8 mouse cellular contexts compared by ENCODE assay signal in genomic region chr10:93261132-93261980, GRCm38 (mm10). TPM values are rescaled to one million over a fixed set of nuclear protein-coding genes. Genes with fewer than 3 reads are reported as not detected.
A peak's percentile ranks its signal among the peaks of the same experiment; 100 is the strongest.
DNase-seq lines count a peak whose midpoint lies in the region; TF ChIP-seq lines count a peak whose summit lies in the region.

No protein-coding gene starts in this region.

- no peak for TF ChIP-seq CTCF in liver, adult 2 months (IDR thresholded peaks at IDR 0.05; ENCODE audit: low read depth, low read length)

- intact Hi-C loops in gastrocnemius, postnatal 36 days (cut with DNase I): no loop called here

- peak overlapping the region; percentile 22; the same call in 1 of the 2 replicates for H3K9ac ChIP-seq in liver, adult 2 months (ENCODE audit: low read depth, low read length)

- no peak overlapping the region for H3K4me3 ChIP-seq in liver, adult 2 months (ENCODE audit: insufficient read depth, low read depth, low read length)

- H3K27ac ChIP-seq in liver, adult 2 months (replicated peaks; ENCODE audit: insufficient read depth, low read depth, low read length): peak overlapping the region; percentile 29

- no peaks in the 10 kb centered on the region for H3K27me3 ChIP-seq in liver, adult 2 months (ENCODE audit: control insufficient read depth, insufficient read depth, low read length)
- H3K27me3 ChIP-seq in splenic B cell, adult 2 months (ENCODE audit: control insufficient read depth, insufficient read depth, low read length, poor library complexity, severe bottlenecking): no peaks in the 10 kb centered on the region

- WGBS in liver, adult 2 months: 39% methylated on average over 16 of the region's 16 CpGs

- H3K36me3 ChIP-seq in liver, adult 2 months (ENCODE audit: control insufficient read depth, insufficient read depth, low read length): no peaks in the 10 kb centered on the region
- H3K36me3 ChIP-seq in splenic B cell, adult 2 months (ENCODE audit: control insufficient read depth, insufficient read depth, low read length, poor library complexity, severe bottlenecking): peaks cover 8% of the 10 kb centered on the region

- peaks cover 4% of the 10 kb centered on the region for H3K4me1 ChIP-seq in liver, adult 2 months (ENCODE audit: control insufficient read depth, insufficient read depth, low read length)

- no peak for TF ChIP-seq POLR2A in liver, adult 2 months (IDR thresholded peaks at IDR 0.05; ENCODE audit: extremely low read depth, insufficient read depth, low read length)

- H3K79me2 ChIP-seq in liver, adult 2 months (ENCODE audit: control insufficient read depth, insufficient read depth, low read length): no peaks in the 10 kb centered on the region

- DNase-seq in liver, adult 2 months (ENCODE audit: extremely low read depth, low read depth, low spot score): peak; percentile 40
- DNase-seq in liver: no peak
- peak; percentile 60 to 73 for DNase-seq in cerebellum, adult 18-20 months
- peak; percentile 37 to 47 for DNase-seq in gastrocnemius, postnatal 36 days
- DNase-seq in kidney, adult 8-10 months: peak; percentile 39 to 49
- peak; percentile 46 to 65 for DNase-seq in lung, postnatal 4 days
- peak; percentile 30 for DNase-seq in splenic B cell, adult 2 months (ENCODE audit: low read depth, low spot score)
- no peak for DNase-seq in frontal cortex, postnatal 10 days (ENCODE audit: low spot score in 2 of 2)

RNA-seq across cellular contexts. Expression of gene Elk3, which starts 49.6 kb away (rescaled TPM):
- total RNA-seq in liver, adult 2 months (2014; rRNA removed): 3.4 and 4.8 TPM in 2 replicates
- 6.3 and 8.0 TPM in 2 replicates for polyA plus RNA-seq in liver, adult 2 months (2012; rRNA removed)
- total RNA-seq in gastrocnemius, postnatal 36 days (2021): 10 to 100 TPM; 11.6 to 14.2 TPM

Comparison
In these comparisons a context has a peak if more than half of its experiments do, and no peak if none do; other contexts are left out.
1. DNase-seq: peak in liver, adult 2 months (single experiment), cerebellum, adult 18-20 months (2 of 2), gastrocnemius, postnatal 36 days (2 of 2), kidney, adult 8-10 months (2 of 2), lung, postnatal 4 days (2 of 2) and splenic B cell, adult 2 months (single experiment); none in liver (single experiment) and frontal cortex, postnatal 10 days (0 of 2).